Mouse (Mus musculus): ENCODE data around the gene Efna1.

Gene Efna1

GRCm38 (mm10) chr3:89279153-89279890, 1.6 kb downstream of the Efna1 start:
- DNase-seq (ENCODE audit: low spot score in 2 of 2) = peak in 1 of 2 experiments; percentile 36

- no peak for DNase-seq (ENCODE audit: low spot score in 2 of 2)
Observed at GRCm38 (mm10) chr3:89278643-89279042, 2.3 kb downstream of the Efna1 start.

GRCm38 (mm10) chr3:89278107-89278506, 2.8 kb downstream of the Efna1 start:
- DNase-seq (ENCODE audit: low spot score in 2 of 2) = no peak

GRCm38 (mm10) chr3:89277281-89278021, 3.5 kb downstream of the Efna1 start:
- DNase-seq (ENCODE audit: low spot score in 2 of 2) = no peak

- DNase-seq (ENCODE audit: low spot score in 2 of 2) = no peak
Observed at GRCm38 (mm10) chr3:89276061-89276460, 4.9 kb downstream of the Efna1 start.

- no peak for DNase-seq (ENCODE audit: low spot score in 2 of 2)
Observed at GRCm38 (mm10) chr3:89271760-89272159, 9.2 kb downstream of the Efna1 start.

GRCm38 (mm10) chr3:89270891-89271290, 10.1 kb downstream of the Efna1 start:
- no peak for DNase-seq (ENCODE audit: low spot score in 2 of 2)

- peak; percentile 65 to 75 for DNase-seq (ENCODE audit: low spot score in 2 of 2)
Observed at GRCm38 (mm10) chr3:89270051-89270755, 10.7 kb downstream of the Efna1 start, which contains the start of gene Slc50a1. Gene Slc50a1 (minus strand): TSS chr3:89270570.

GRCm38 (mm10) chr3:89268916-89269315, 12.0 kb downstream of the Efna1 start:
- no peak for DNase-seq (ENCODE audit: low spot score in 2 of 2)

- DNase-seq (ENCODE audit: low spot score in 2 of 2) = peak; percentile 43 to 59
Observed at GRCm38 (mm10) chr3:89266439-89266893, 14.5 kb downstream of the Efna1 start.

GRCm38 (mm10) chr3:89262417-89262816, 18.5 kb downstream of the Efna1 start:
- no peak for DNase-seq (ENCODE audit: low spot score in 2 of 2)

GRCm38 (mm10) chr3:89260211-89260610, 20.7 kb downstream of the Efna1 start:
- no peak for DNase-seq (ENCODE audit: low spot score in 2 of 2)

- DNase-seq (ENCODE audit: low spot score in 2 of 2) = no peak
Observed at GRCm38 (mm10) chr3:89259076-89259475, 21.9 kb downstream of the Efna1 start, which contains the start of gene Dpm3. Gene Dpm3 (plus strand): TSS chr3:89259358.

- DNase-seq (ENCODE audit: low spot score in 2 of 2) = no peak
Observed at GRCm38 (mm10) chr3:89256177-89256576, 24.8 kb downstream of the Efna1 start.

GRCm38 (mm10) chr3:89254994-89255393, 25.9 kb downstream of the Efna1 start:
- no peak for DNase-seq (ENCODE audit: low spot score in 2 of 2)

GRCm38 (mm10) chr3:89251365-89251895, 29.5 kb downstream of the Efna1 start:
- DNase-seq (ENCODE audit: low spot score in 2 of 2) = peak; percentile 47 to 58

- peak; percentile 43 to 65 for DNase-seq (ENCODE audit: low spot score in 2 of 2)
Observed at GRCm38 (mm10) chr3:89250435-89251040, 30.4 kb downstream of the Efna1 start.

- no peak for DNase-seq (ENCODE audit: low spot score in 2 of 2)
Observed at GRCm38 (mm10) chr3:89247466-89247865, 33.5 kb downstream of the Efna1 start.

- DNase-seq (ENCODE audit: low spot score in 2 of 2) = peak; percentile 65 to 81
Observed at GRCm38 (mm10) chr3:89246261-89247100, 34.5 kb downstream of the Efna1 start, which contains the start of gene Trim46. Gene Trim46 (minus strand): TSS chr3:89246309.

GRCm38 (mm10) chr3:89245688-89246171, 35.2 kb downstream of the Efna1 start, which contains the start of gene Krtcap2:
Gene Krtcap2 (plus strand): TSS chr3:89245966.
- no peak for DNase-seq (ENCODE audit: low spot score in 2 of 2)
